Mouse (Mus musculus) limb, embryonic 12.5 days (tissue): ENCODE data around the gene Catsper2. TPM values are rescaled to one million over a fixed set of nuclear protein-coding genes. Genes with fewer than 3 reads are reported as not detected.
A peak's percentile ranks its signal among the peaks of the same experiment; 100 is the strongest.
"Not testable (repeated sequence)": the region's sequence is repeated elsewhere in the genome, so short reads cannot be mapped to it uniquely, and the experiment has no call there.

Experiments used
- ATAC-seq: fragments of 200-750 bp; cut with Nextera tagmentation; 2 replicates; pipeline ENCODE4 v1.8.0; 2017; ENCODE audit warnings: low read depth, moderate TSS enrichment; ENCODE audit not compliant: insufficient number of reproducible peaks, insufficient read depth, low FRiP score, low TSS enrichment
- H3K27ac ChIP-seq: fragments of 300-500 bp; sonication (generic); 2 replicates; pipeline ENCODE4 v1.5.1; 2016; ENCODE audit warnings: mild to moderate bottlenecking, moderate library complexity
- H3K27me3 ChIP-seq: fragments of 300-500 bp; sonication (generic); 2 replicates; pipeline ENCODE4 v1.6.1; 2016; ENCODE audit warnings: mild to moderate bottlenecking, moderate library complexity
- H3K36me3 ChIP-seq: fragments of 300-500 bp; sonication (generic); 2 replicates; pipeline ENCODE4 v1.6.1; 2016; ENCODE audit warnings: mild to moderate bottlenecking, moderate library complexity
- H3K4me1 ChIP-seq: fragments of 300-500 bp; sonication (generic); replicated peaks from 2 replicates; pipeline ENCODE4 v1.6.1; 2016
- H3K4me2 ChIP-seq: fragments of 300-500 bp; sonication (generic); 2 replicates; pipeline ENCODE4 v1.6.1; 2016; ENCODE audit warnings: mild to moderate bottlenecking, moderate library complexity
- H3K4me3 ChIP-seq: fragments of 300-500 bp; sonication (generic); replicated peaks from 2 replicates; pipeline ENCODE4 v1.5.1; 2016; ENCODE audit warnings: mild to moderate bottlenecking
- H3K9ac ChIP-seq: fragments of 300-500 bp; sonication (generic); replicated peaks from 2 replicates; pipeline ENCODE4 v1.6.1; 2016; ENCODE audit warnings: mild to moderate bottlenecking, moderate library complexity
- H3K9me3 ChIP-seq: fragments of 300-500 bp; sonication (generic); 2 replicates; pipeline ENCODE4 v1.6.1; 2016; ENCODE audit warnings: mild to moderate bottlenecking, moderate library complexity
- WGBS: fragments of 180-500 bp; shearing (Covaris S2); methylation state at CpG from one replicate; pipeline ENCODE4 v1.1.7; 2016; 5-methylcytosine and 5-hydroxymethylcytosine counted together
- polyA plus RNA-seq: library from polyadenylated mRNA; unstranded; fragments of >200 nt; fragmentation: Nextera tagmentation; extraction: Ambion mirVana; gene quantifications from 2 replicates; pipeline ENCODE4 v1.2.1, GENCODE M21; 2016

The Catsper2 gene
- polyA plus RNA-seq, 1 experiment from 2014 or later = 4.1 TPM

DNA sequence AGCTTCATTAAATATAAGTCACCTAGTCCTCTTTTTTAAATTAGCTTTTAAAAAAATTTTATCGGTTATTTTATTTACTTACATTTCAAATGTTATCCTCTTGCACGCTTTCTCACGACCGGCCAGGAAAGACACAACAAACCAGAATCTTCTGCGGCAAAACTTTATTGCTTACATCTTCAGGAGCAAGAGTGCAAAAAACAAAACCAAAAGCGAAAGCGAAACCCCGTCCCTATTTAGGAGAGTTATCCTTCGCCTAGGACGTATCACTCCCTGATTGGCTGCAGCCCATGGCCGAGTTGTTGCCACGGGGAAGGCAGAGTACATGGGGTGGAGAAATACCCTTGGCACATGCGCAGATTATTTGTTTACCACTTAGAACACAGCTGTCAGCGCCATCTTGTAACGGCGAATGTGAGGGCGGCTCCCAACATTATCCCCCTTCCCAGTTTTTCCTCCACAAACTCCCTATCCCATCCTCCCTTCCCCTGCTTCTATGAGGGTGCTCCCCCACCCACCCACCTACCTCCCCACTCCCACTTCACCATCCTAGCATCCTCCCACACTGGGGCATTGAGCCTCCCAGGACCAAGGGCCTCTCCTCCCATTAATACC lies 26.5 kb downstream of the Catsper2 start, which contains the start of gene Strc:
TSS of gene Strc (minus strand) at position 208 of the 615 bp plus-strand sequence.
- not testable (repeated sequence) for H3K9me3 ChIP-seq, H3K27ac ChIP-seq, H3K36me3 ChIP-seq, H3K27me3 ChIP-seq, ATAC-seq, H3K4me3 ChIP-seq, H3K4me1 ChIP-seq, H3K4me2 ChIP-seq, H3K9ac ChIP-seq
- WGBS = 94% methylated on average over 16 of the region's 17 CpGs

DNA sequence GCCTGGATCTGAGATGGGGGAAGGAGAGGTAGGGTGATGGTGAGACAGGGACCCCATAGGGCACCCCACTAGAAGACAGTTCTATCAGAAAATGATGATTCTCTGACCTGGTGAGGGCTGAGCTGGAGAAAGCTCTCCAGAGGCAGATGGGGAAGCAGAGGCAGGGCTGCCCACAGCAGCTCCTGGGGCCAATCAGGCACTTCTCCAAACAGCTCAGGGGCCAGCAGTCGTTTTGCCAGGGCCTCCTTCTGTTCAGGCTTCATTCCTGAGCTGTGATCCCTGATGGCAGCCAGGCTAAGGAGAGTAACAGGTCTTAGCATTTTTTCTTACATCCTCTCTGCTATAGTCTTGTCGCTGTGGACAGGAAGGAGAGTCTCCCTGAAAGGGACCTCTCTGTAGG lies 38.8 kb downstream of the Catsper2 start:
- Histone ChIP-seq H3K4me1 (no peaks in the 10 kb centered on the region), H3K4me2 (no peak overlapping the region), H3K27ac (no peak overlapping the region), H3K27me3 (peaks cover 11% of the 10 kb centered on the region; the same call in 1 of the 2 replicates), H3K4me3 (no peak overlapping the region), H3K9me3 (no peaks in the 10 kb centered on the region), H3K9ac (peak overlapping the region; percentile 18; the same call in 1 of the 2 replicates), H3K36me3 (no peaks in the 10 kb centered on the region)
- no peak for ATAC-seq
- WGBS = 47% methylated on average over 2 of the region's 2 CpGs

DNA sequence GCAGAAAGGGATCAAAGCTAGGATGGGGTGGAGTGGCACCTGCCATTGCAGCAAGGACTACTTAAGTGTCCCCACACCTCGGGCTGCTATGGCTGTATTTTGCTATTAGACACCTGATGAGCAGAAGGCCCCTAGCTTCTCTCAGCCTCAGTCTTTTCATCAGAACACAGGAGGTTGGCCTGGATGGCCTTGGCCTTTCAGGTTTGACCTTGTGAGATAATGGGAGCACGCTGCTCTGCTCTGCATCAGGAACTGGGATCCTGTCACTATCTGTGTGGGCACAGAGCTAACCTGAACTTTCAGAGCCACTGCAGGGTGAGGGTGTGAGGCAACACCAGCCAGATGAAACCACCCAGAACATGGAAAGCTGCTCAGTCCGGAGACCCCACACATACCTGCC lies 41.3 kb downstream of the Catsper2 start:
- Histone ChIP-seq H3K27ac (no peak overlapping the region), H3K27me3 (peaks cover 11% of the 10 kb centered on the region; the same call in 1 of the 2 replicates), H3K9me3 (no peaks in the 10 kb centered on the region), H3K4me2 (no peak overlapping the region), H3K9ac (no peak overlapping the region), H3K36me3 (no peaks in the 10 kb centered on the region), H3K4me3 (no peak overlapping the region), H3K4me1 (no peaks in the 10 kb centered on the region)
- ATAC-seq = no peak
- 86% methylated on average over 3 of the region's 3 CpGs for WGBS

DNA sequence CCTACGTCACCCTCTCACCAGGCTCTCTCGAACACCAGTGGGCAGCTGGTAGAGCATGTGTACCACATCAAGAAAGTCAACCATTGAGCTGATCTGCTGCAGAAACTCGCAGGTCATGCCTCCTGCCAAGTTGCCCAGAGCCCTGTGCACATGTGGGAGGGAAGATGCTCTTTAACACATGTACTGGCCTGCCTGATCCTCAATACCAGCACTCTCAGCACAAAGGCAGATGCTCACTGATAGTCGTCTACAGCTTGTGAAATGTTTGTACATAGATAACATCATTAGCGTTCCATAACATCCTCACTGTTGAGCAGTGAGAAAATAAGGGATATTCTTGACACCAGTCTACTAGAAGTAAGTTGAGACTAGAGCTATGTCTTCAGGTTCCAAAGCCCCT lies 42.7 kb downstream of the Catsper2 start:
- Histone ChIP-seq H3K9me3 (no peaks in the 10 kb centered on the region), H3K4me3 (no peak overlapping the region), H3K27me3 (peaks cover 11% of the 10 kb centered on the region; the same call in 1 of the 2 replicates), H3K9ac (no peak overlapping the region), H3K4me1 (no peaks in the 10 kb centered on the region), H3K27ac (no peak overlapping the region), H3K4me2 (no peak overlapping the region), H3K36me3 (no peaks in the 10 kb centered on the region)
- WGBS = 84% methylated on average over 5 of the region's 5 CpGs
- no peak for ATAC-seq

DNA sequence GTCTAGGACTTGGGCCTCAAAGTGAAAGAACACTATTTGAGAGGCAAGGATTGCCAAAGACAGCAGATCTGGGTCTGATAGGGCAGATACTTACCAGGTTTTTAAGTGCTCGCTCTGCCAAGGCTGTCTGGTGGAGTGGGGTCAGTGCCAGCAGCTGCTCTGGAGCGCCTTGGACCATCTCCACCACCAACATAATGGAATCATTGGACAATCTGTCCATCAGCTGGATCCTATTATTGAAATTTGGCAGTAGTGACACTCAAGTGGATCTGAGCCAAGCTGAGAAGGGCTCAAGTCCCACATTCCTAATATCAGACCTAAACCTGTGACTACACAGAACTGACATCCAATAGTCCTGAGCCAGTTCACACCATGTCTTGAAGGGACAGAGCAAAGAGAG lies 44.8 kb downstream of the Catsper2 start:
- H3K9ac ChIP-seq = no peak overlapping the region
- ATAC-seq = no peak
- 81% methylated on average over 2 of the region's 2 CpGs for WGBS

DNA sequence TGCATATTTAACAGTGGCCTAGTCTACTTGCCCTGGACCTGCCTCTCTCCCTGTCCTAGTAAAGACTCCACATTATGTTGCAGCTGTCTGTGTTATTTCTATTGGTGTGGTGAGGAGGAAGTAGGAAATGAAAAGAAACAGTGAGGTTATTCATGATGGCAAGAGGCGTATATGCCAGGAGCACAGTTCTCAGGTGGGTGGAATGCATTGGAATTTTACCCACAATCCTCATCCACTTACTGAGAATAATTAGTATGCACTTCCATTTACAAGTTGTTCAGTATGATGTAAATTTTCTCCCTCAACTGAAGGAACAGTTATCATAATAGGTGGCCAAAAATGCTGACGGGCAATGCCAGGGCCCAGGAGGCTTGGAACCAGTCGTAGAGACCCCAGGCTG lies 49.9 kb downstream of the Catsper2 start:
- Histone ChIP-seq H3K4me3 (no peak overlapping the region), H3K4me2 (no peak overlapping the region), H3K27ac (no peak overlapping the region), H3K36me3 (no peaks in the 10 kb centered on the region), H3K4me1 (peaks cover 5% of the 10 kb centered on the region), H3K9ac (no peak overlapping the region), H3K27me3 (peaks cover 10% of the 10 kb centered on the region), H3K9me3 (no peaks in the 10 kb centered on the region)
- ATAC-seq = no peak
- 87% methylated on average over 3 of the region's 3 CpGs for WGBS

More for the DNA sequence above, 44.8 kb downstream of the Catsper2 start:
- H3K36me3 ChIP-seq = no peaks in the 10 kb centered on the region
- H3K27me3 ChIP-seq = 0 out of 2 replicates have a peak, but pooled peaks cover 4% of the 10 kb centered on the region
- no peak overlapping the region for H3K27ac ChIP-seq
- H3K4me3 ChIP-seq = no peak overlapping the region
- H3K4me1 ChIP-seq = no peaks in the 10 kb centered on the region
- no peaks in the 10 kb centered on the region for H3K9me3 ChIP-seq
- no peak overlapping the region for H3K4me2 ChIP-seq

DNA sequence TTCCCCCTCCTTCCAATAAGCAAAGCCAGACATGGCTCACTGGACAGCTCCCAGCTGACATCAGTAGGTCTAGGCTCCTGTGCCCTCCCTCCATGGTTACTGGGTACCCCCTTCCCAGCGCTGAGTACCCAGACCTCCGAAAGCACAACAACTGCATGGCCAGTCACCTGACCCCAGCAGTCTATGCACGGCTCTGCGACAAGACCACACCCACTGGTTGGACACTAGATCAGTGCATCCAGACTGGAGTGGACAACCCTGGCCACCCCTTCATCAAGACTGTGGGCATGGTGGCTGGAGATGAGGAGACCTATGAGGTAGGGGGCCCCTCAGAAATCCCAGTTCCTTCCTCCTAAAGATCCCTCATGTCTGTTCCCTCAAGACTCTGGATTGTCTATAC lies 54.1 kb downstream of the Catsper2 start:
- 50% methylated on average over 4 of the region's 4 CpGs for whole genome bisulfite sequencing
- no peak for ATAC-seq

DNA sequence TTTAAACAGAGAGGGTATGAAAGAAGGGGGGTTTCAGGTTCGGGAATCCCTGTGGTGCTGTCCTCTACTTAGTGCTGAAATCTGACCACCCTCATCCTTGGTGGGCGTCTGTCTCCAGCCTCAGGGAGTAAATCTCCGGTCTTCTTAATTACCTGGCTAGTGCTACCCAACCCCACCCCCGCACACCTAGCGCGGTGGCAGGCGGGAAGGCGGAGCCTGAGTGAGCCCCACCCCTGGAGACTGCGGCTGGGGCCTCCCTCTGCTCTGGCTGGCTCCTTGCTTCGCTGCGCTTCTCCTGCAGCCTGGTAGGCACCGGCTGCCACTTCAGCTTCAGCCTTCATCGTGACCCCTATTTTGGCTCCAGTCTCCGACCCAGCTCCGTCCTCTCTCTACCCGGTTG lies 55.2 kb downstream of the Catsper2 start:
- ATAC-seq = no peak
- WGBS = 0% methylated on average over 16 of the region's 16 CpGs
- Histone ChIP-seq H3K36me3 (no peaks in the 10 kb centered on the region), H3K9ac (no peak overlapping the region), H3K4me3 (peak overlapping the region; percentile 28), H3K27me3 (peaks cover 19% of the 10 kb centered on the region), H3K4me2 (peak overlapping the region; percentile 62), H3K4me1 (peaks cover 17% of the 10 kb centered on the region), H3K9me3 (no peaks in the 10 kb centered on the region), H3K27ac (no peak overlapping the region)

More for the DNA sequence above, 54.1 kb downstream of the Catsper2 start:
- Histone ChIP-seq H3K4me1 (peaks cover 14% of the 10 kb centered on the region), H3K27me3 (peaks cover 19% of the 10 kb centered on the region), H3K4me2 (no peak overlapping the region), H3K9me3 (no peaks in the 10 kb centered on the region), H3K36me3 (no peaks in the 10 kb centered on the region), H3K27ac (no peak overlapping the region), H3K4me3 (no peak overlapping the region), H3K9ac (no peak overlapping the region)

DNA sequence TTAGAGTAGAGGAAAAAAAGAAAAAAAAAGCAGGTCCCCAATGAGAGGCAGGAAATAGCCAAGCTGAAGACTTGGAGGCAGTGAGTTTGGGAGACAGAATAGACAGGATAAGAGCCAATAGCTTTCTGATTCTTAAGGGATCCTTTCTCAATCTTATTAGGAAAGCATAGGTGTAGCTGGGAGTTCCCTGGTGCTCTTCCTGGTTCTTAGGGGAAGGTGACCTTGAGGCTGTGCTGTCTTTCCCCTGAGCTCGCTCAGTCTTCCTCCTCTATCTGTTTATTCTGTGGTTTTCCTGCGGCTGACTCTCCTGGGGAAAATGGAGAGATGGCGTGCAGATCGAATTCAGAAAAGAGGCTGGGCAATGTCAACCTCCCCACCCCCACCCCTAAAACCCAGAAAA lies 55.6 kb downstream of the Catsper2 start:
- H3K27ac ChIP-seq = no peak overlapping the region
- no peak for ATAC-seq
- H3K4me3 ChIP-seq = peak overlapping the region; percentile 28; the same call in 1 of the 2 replicates
- H3K9me3 ChIP-seq = no peaks in the 10 kb centered on the region
- no peak overlapping the region for H3K9ac ChIP-seq
- peaks cover 19% of the 10 kb centered on the region for H3K27me3 ChIP-seq
- 3% methylated on average over 4 of the region's 4 CpGs for WGBS
- H3K4me1 ChIP-seq = peaks cover 17% of the 10 kb centered on the region
- H3K36me3 ChIP-seq = no peaks in the 10 kb centered on the region
- peak overlapping the region; percentile 62 for H3K4me2 ChIP-seq

DNA sequence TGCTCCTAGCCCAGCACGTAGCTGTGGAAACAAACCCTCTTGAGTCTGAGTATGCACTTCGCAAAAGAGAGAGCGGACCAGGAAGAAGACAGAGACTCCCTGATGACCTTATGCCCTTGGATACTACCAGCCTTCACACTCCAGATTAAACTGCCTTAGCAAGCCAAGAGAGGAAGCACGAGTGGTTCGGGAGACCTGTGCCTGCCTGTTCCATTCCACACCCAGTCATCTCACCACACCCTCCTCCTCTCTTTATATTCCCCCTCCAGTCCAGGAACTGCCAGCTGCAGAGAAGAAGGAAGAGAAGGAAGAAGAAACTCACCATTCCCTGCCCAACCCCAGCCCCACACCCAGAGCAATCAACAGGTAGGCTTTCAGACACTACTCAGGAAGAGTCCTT lies 56.1 kb downstream of the Catsper2 start, which contains the start of gene Ckmt1:
TSS of gene Ckmt1 (plus strand) at position 221 of the 400 bp plus-strand sequence.
- H3K4me1 ChIP-seq = peaks cover 17% of the 10 kb centered on the region
- H3K27ac ChIP-seq = no peak within 1 kb of the TSS
- ATAC-seq = no peak
- H3K4me2 ChIP-seq = peak within 1 kb of the TSS; percentile 62
- 69% methylated on average over 5 of the region's 5 CpGs for WGBS
- peaks cover 19% of the 10 kb centered on the region for H3K27me3 ChIP-seq
- H3K4me3 ChIP-seq = peak within 1 kb of the TSS; percentile 28
- no peak within 1 kb of the TSS for H3K9ac ChIP-seq
- H3K36me3 ChIP-seq = no peaks in the 10 kb centered on the region
- H3K9me3 ChIP-seq = no peaks in the 10 kb centered on the region

DNA sequence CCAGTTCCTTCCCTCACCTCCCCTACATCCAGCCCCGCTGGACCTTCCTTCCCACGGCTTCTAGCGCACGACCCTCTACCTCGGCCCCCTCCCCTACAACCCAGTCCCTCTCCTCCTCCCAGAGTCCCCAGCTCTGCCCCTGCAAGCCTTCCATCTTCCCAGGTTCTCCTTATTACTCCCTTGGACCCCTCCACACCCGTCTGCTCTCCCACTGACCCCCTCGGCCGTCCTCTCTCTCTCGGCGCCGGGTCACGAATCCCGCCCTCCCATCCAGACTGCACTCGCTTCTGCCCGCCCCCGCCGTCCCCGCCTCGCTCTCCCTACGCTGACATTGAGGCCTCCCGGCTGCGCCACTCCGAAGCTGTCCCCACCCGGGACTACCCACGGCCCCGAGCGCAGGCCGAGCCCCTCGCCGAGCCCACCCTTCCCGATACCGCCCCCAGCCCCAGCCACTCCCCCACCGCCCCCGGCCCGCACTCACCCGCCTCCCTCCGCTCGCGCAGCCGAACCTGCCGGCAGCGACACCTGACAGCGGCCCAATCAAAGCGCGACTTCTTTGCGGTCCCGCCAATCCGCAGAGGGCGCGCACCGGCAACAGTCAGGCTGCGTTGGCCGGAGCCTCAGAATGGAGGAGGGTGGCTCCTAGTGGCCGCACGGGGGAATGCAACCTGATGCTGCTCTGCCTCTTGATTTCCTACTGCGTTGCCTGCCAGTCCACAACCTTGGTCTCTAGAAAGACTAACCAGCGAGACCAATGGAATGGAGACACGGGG lies 58.6 kb downstream of the Catsper2 start, which contains the start of gene Ppip5k1:
TSS of gene Ppip5k1 (minus strand) at position 577 of the 773 bp plus-strand sequence.
- Histone ChIP-seq H3K4me2 (peak within 1 kb of the TSS; percentile 79), H3K27me3 (peaks cover 19% of the 10 kb centered on the region), H3K27ac (peak within 1 kb of the TSS; percentile 75), H3K4me1 (peaks cover 17% of the 10 kb centered on the region), H3K9ac (peak within 1 kb of the TSS; percentile 76), H3K9me3 (no peaks in the 10 kb centered on the region), H3K4me3 (peak within 1 kb of the TSS; percentile 69), H3K36me3 (no peaks in the 10 kb centered on the region)
- WGBS = under 1% methylated on average over 58 of the region's 58 CpGs
- peak; percentile 92 for ATAC-seq
